Mouse (Mus musculus): Measurements from ENCODE around the gene Cdca8.

GRCm38 (mm10) chr4:124970194-124970593 is 31.1 kb upstream of the Cdca8 start:
- no peak for TF ChIP-seq MYOD1 (IDR thresholded peaks at IDR 0.05; ENCODE audit: control insufficient read depth, insufficient read length, low read depth)
- TF ChIP-seq CTCF (IDR thresholded peaks at IDR 0.05; ENCODE audit: control insufficient read depth, insufficient read depth, insufficient read length): no peak
